ENCODE assay signal across 21 mouse cellular contexts in genomic region chr2:180410432-180410831, GRCm38 (mm10). TPM values are rescaled to one million over a fixed set of nuclear protein-coding genes. Genes with fewer than 3 reads are reported as not detected.
DNase-seq lines count a peak whose midpoint lies in the region; ATAC-seq and TF ChIP-seq lines count a peak whose summit lies in the region.
"Had no signal": no experiment of that assay in that cellular context is flagged by ENCODE, and none has a peak within 500 bp of the region (broad histone marks: within the 10 kb centered on the region; RNA-seq: fewer than 3 reads in every experiment).

No protein-coding gene starts in this region.

- no peak overlapping the region for H3K4me2 ChIP-seq in forebrain, embryonic 14.5 days (ENCODE audit: low read length)
- H3K4me2 ChIP-seq in forebrain, embryonic 16.5 days (ENCODE audit: low read length) = no peak overlapping the region
- H3K4me2 ChIP-seq in lung, embryonic 14.5 days = no peak overlapping the region
- no peak overlapping the region for H3K4me2 ChIP-seq in hindbrain, embryonic 13.5 days
- H3K4me2 ChIP-seq: heart, embryonic 15.5 days; limb, embryonic 15.5 days; liver, embryonic 15.5 days had no signal

- no peak overlapping the region for H3K9ac ChIP-seq in forebrain, embryonic 14.5 days (ENCODE audit: low read length)
- H3K9ac ChIP-seq in forebrain, embryonic 16.5 days (replicated peaks; ENCODE audit: low read depth, low read length) = no peak overlapping the region
- H3K9ac ChIP-seq in lung, embryonic 14.5 days = no peak overlapping the region
- H3K9ac ChIP-seq in hindbrain, embryonic 13.5 days = no peak overlapping the region
- H3K9ac ChIP-seq: heart, embryonic 15.5 days; limb, embryonic 15.5 days; liver, embryonic 15.5 days had no signal

- TF ChIP-seq CTCF in lung, embryonic 14.5 days (IDR thresholded peaks at IDR 0.05; ENCODE audit: low read depth) = no peak

- H3K9me3 ChIP-seq in forebrain, embryonic 14.5 days (replicated peaks; ENCODE audit: control insufficient read depth, low read length) = no peaks in the 10 kb centered on the region
- H3K9me3 ChIP-seq in forebrain, embryonic 16.5 days (ENCODE audit: control insufficient read depth, low read length) = no peaks in the 10 kb centered on the region
- no peaks in the 10 kb centered on the region for H3K9me3 ChIP-seq in lung, embryonic 14.5 days (ENCODE audit: low read depth, low read length)
- H3K9me3 ChIP-seq in hindbrain, embryonic 13.5 days = no peaks in the 10 kb centered on the region
- H3K9me3 ChIP-seq: heart, embryonic 15.5 days; limb, embryonic 15.5 days; liver, embryonic 15.5 days had no signal

- no peak overlapping the region for H3K4me3 ChIP-seq in forebrain, embryonic 14.5 days (ENCODE audit: low read depth, low read length)
- H3K4me3 ChIP-seq in forebrain, embryonic 16.5 days (replicated peaks; ENCODE audit: low read length) = no peak overlapping the region
- no peak overlapping the region for H3K4me3 ChIP-seq in lung, embryonic 14.5 days (ENCODE audit: low read depth, low read length)
- no peak overlapping the region for H3K4me3 ChIP-seq in hindbrain, embryonic 13.5 days
- H3K4me3 ChIP-seq: heart, embryonic 15.5 days; layer of hippocampus, adult 2 months; limb, embryonic 15.5 days; liver, embryonic 15.5 days; megakaryocyte, embryonic 14.5 days had no signal

- no peak overlapping the region for H3K27ac ChIP-seq in forebrain, embryonic 14.5 days (ENCODE audit: low read depth, low read length)
- no peak overlapping the region for H3K27ac ChIP-seq in forebrain, embryonic 16.5 days (ENCODE audit: low read length)
- no peak overlapping the region for H3K27ac ChIP-seq in lung, embryonic 14.5 days (ENCODE audit: low read depth)
- H3K27ac ChIP-seq in hindbrain, embryonic 13.5 days = no peak overlapping the region
- H3K27ac ChIP-seq: heart, embryonic 15.5 days; layer of hippocampus, adult 2 months; limb, embryonic 15.5 days; liver, embryonic 15.5 days had no signal

- H3K36me3 ChIP-seq in forebrain, embryonic 14.5 days (ENCODE audit: control insufficient read depth, insufficient read depth, low read length) = no peaks in the 10 kb centered on the region
- H3K36me3 ChIP-seq in forebrain, embryonic 16.5 days (ENCODE audit: control insufficient read depth, insufficient read depth) = no peaks in the 10 kb centered on the region
- H3K36me3 ChIP-seq in lung, embryonic 14.5 days (ENCODE audit: insufficient read depth) = no peaks in the 10 kb centered on the region
- H3K36me3 ChIP-seq in hindbrain, embryonic 13.5 days = no peaks in the 10 kb centered on the region
- H3K36me3 ChIP-seq: heart, embryonic 15.5 days; limb, embryonic 15.5 days; liver, embryonic 15.5 days had no signal

- 53% methylated on average over 8 of the region's 8 CpGs for WGBS in forebrain, embryonic 14.5 days
- 50% methylated on average over 8 of the region's 8 CpGs for WGBS in forebrain, embryonic 16.5 days
- 61% methylated on average over 8 of the region's 8 CpGs for WGBS in lung, embryonic 14.5 days
- WGBS in hindbrain, embryonic 13.5 days = 52% methylated on average over 8 of the region's 8 CpGs

- H3K4me1 ChIP-seq in forebrain, embryonic 14.5 days (ENCODE audit: control insufficient read depth, insufficient read depth, low read length) = no peaks in the 10 kb centered on the region; the same call in 1 of the 2 replicates
- H3K4me1 ChIP-seq in forebrain, embryonic 16.5 days (replicated peaks; ENCODE audit: control insufficient read depth, insufficient read depth, low read length) = 0 out of 2 replicates have a peak, but pooled peaks cover 3% of the 10 kb centered on the region
- no peaks in the 10 kb centered on the region for H3K4me1 ChIP-seq in lung, embryonic 14.5 days (ENCODE audit: insufficient read depth)
- H3K4me1 ChIP-seq in hindbrain, embryonic 13.5 days (replicated peaks) = peaks cover 25% of the 10 kb centered on the region
- H3K4me1 ChIP-seq: heart, embryonic 15.5 days; limb, embryonic 15.5 days; liver, embryonic 15.5 days; megakaryocyte, embryonic 14.5 days had no signal

- ATAC-seq in forebrain, embryonic 14.5 days = 0 out of 2 replicates have a peak, but pooled peaks have one; percentile 20
- no peak for ATAC-seq in forebrain, embryonic 16.5 days
- no peak for ATAC-seq in lung, embryonic 14.5 days (ENCODE audit: insufficient read depth)
- ATAC-seq in hindbrain, embryonic 13.5 days (ENCODE audit: low FRiP score) = peak; percentile 52; the same call in 1 of the 2 replicates

- DNase-seq in forebrain, embryonic 14.5 days (ENCODE audit: low spot score) = peak; percentile 42
- peak; percentile 10 for DNase-seq in lung, embryonic 14.5 days
- no peak for DNase-seq in lung, postnatal 4 days
- peak; percentile 41 for DNase-seq in retina, embryonic 14.5 days (ENCODE audit: low spot score)
- DNase-seq in urinary bladder, adult 2 months (ENCODE audit: low spot score) = no peak
- DNase-seq: adrenal gland, postnatal 25 days; cerebellum, adult 8-10 months; heart, adult 18-20 months; kidney, adult 11 months; layer of hippocampus, postnatal 36 days; lung, postnatal 14 days; right cerebral cortex, postnatal 14 days; spleen, adult 18-20 months; thymus, postnatal 25 days had no signal

- no peaks in the 10 kb centered on the region for H3K27me3 ChIP-seq in forebrain, embryonic 14.5 days (replicated peaks; ENCODE audit: control insufficient read depth, insufficient read depth, low read length)
- no peaks in the 10 kb centered on the region for H3K27me3 ChIP-seq in forebrain, embryonic 16.5 days (replicated peaks; ENCODE audit: control insufficient read depth, insufficient read depth, low read length)
- no peaks in the 10 kb centered on the region for H3K27me3 ChIP-seq in lung, embryonic 14.5 days (ENCODE audit: insufficient read depth, low read length)
- 0 out of 2 replicates have a peak, but pooled peaks cover 11% of the 10 kb centered on the region for H3K27me3 ChIP-seq in hindbrain, embryonic 13.5 days
- H3K27me3 ChIP-seq: limb, embryonic 15.5 days; liver, embryonic 15.5 days had no signal

RNA-seq across cellular contexts. Expression of gene Slco4a1, which starts 45.6 kb away (rescaled TPM):
- polyA plus RNA-seq in forebrain, embryonic 14.5 days (2014; fragmentation: Nextera tagmentation; extraction: Ambion mirVana) = 0.74 and 1.1 TPM in 2 replicates
- polyA plus RNA-seq in forebrain, embryonic 16.5 days (2015; fragmentation: Nextera tagmentation; extraction: Ambion mirVana) = 1.3 and 1.5 TPM in 2 replicates
- polyA plus RNA-seq in lung, embryonic 14.5 days (2014; fragmentation: Nextera tagmentation; extraction: Ambion mirVana) = 0.39 and 0.47 TPM in 2 replicates
- 1.9 and 2.2 TPM in 2 replicates for polyA plus RNA-seq in hindbrain, embryonic 13.5 days (2015; fragmentation: Nextera tagmentation; extraction: Ambion mirVana)
- 1.6 and 3.3 TPM in 2 replicates for polyA plus RNA-seq in urinary bladder, adult 2 months (2012; rRNA removed)

Comparison
In these comparisons a context has a peak if more than half of its experiments do, and no peak if none do; other contexts are left out.
1. ATAC-seq: peak in forebrain, embryonic 14.5 days (single experiment) and hindbrain, embryonic 13.5 days (single experiment); none in forebrain, embryonic 16.5 days (single experiment) and lung, embryonic 14.5 days (single experiment).
2. DNase-seq: peak in forebrain, embryonic 14.5 days (single experiment), lung, embryonic 14.5 days (single experiment) and retina, embryonic 14.5 days (single experiment); none in lung, postnatal 4 days (0 of 2) and urinary bladder, adult 2 months (single experiment).